Mouse (Mus musculus) intestine, embryonic 16.5 days (tissue): ENCODE results near the gene Copz1. TPM values are rescaled to one million over a fixed set of nuclear protein-coding genes. Genes with fewer than 3 reads are reported as not detected.
A peak's percentile ranks its signal among the peaks of the same experiment; 100 is the strongest.

ENCODE experiments used
- microRNA counts: library from miRNA; unstranded; fragments of <30 nt; microRNA quantifications from one replicate; lab custom pipeline; 2016
- microRNA-seq: library from miRNA; unstranded; fragments of <30 nt; microRNA quantifications from one replicate; pipeline ENCODE4, GENCODE M21; 2016
- polyA plus RNA-seq: library from polyadenylated mRNA; unstranded; fragments of >200 nt; fragmentation: Nextera tagmentation; extraction: Ambion mirVana; gene quantifications from 2 replicates; pipeline ENCODE4 v1.2.1, GENCODE M21; 2015

Gene Copz1
- polyA plus RNA-seq, 1 experiment from 2014 or later, result 297 TPM

MicroRNAs within 50 kb of the gene (microRNA counts, 519-probe panel; counts per million panel counts)
- microRNA mmu-miR-148b (lab: Ali Mortazavi, UCI), result 3,028 counts per million, percentile 77 among the panel's probes with 10 or more counts

Small RNA genes lying within 50 kb of the gene (microRNA-seq; reads per million reads assigned to microRNA genes)
- 237 reads per million, percentile 59 among the genes with 10 or more reads in this experiment for gene Mir148b

Other genes starting within 250 kb of the Copz1 start
- gene Smug1, start 105.6 kb upstream of the Copz1 start, polyA plus RNA-seq, result 20.2 and 22.1 TPM in 2 replicates
- 60.0 and 70.4 TPM in 2 replicates for gene Cbx5, start 32.9 kb upstream of the Copz1 start, polyA plus RNA-seq
- gene Hnrnpa1, start 32.3 kb upstream of the Copz1 start, polyA plus RNA-seq, result 472 and 503 TPM in 2 replicates
- 3.4 and 5.2 TPM in 2 replicates for gene Nfe2, start 14.3 kb upstream of the Copz1 start, polyA plus RNA-seq
- gene Gpr84, start 37.9 kb downstream of the Copz1 start, polyA plus RNA-seq, result 0.09 and 0.20 TPM in 2 replicates
- gene Zfp385a, start 67.4 kb downstream of the Copz1 start, polyA plus RNA-seq, result 3.6 and 4.1 TPM in 2 replicates
- 40.3 and 43.0 TPM in 2 replicates for gene Itga5, start 94.0 kb downstream of the Copz1 start, polyA plus RNA-seq
- not detected in 2 replicates for gene Gtsf1, start 157.8 kb downstream of the Copz1 start, polyA plus RNA-seq
- gene Gtsf2, start 175.8 kb downstream of the Copz1 start, polyA plus RNA-seq, result not detected in 2 replicates
- 3.7 and 3.8 TPM in 2 replicates for gene Nckap1l, start 181.1 kb downstream of the Copz1 start, polyA plus RNA-seq
- 5.1 and 5.8 TPM in 2 replicates for gene Pde1b, start 230.3 kb downstream of the Copz1 start, polyA plus RNA-seq